17 mouse cellular contexts compared by ENCODE assay signal in the genomic region with DNA sequence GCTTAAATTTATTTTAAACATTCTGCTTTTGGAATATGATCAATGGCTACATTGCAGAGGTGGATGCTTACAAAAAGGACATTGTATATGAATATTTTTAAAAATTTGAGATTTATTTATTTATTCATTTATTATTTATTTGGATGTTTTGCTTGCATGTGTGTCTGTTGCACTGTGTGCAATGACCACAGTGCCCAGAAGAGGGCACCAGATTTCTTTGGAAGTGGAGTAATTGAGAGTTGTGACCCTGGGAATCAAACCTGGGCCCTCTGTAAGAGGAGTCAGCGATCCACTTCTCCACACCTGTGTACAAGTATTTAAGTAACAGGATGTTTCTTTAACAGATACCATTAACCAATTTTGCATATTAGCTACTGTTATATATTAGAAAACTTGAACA. TPM values are rescaled to one million over a fixed set of nuclear protein-coding genes. Genes with fewer than 3 reads are reported as not detected.
DNase-seq lines count a peak whose midpoint lies in the region; ATAC-seq and TF ChIP-seq lines count a peak whose summit lies in the region.
"Had no signal": no experiment of that assay in that cellular context is flagged by ENCODE, and none has a peak within 500 bp of the region (broad histone marks: within the 10 kb centered on the region; RNA-seq: fewer than 3 reads in every experiment).

No protein-coding gene starts in this region.

- H3K27me3 ChIP-seq in kidney, embryonic 14.5 days (ENCODE audit: control insufficient read depth, insufficient read depth, low read length): no peaks in the 10 kb centered on the region
- H3K27me3 ChIP-seq in E14TG2a.4 (ENCODE audit: insufficient read depth, low read length): no peaks in the 10 kb centered on the region
- no peaks in the 10 kb centered on the region for H3K27me3 ChIP-seq in liver, embryonic 12.5 days (replicated peaks)
- H3K27me3 ChIP-seq: heart, embryonic 13.5 days; kidney, embryonic 15.5 days; neural tube, embryonic 13.5 days had no signal

- no peak overlapping the region for H3K9ac ChIP-seq in kidney, embryonic 14.5 days (ENCODE audit: low read depth, low read length)
- H3K9ac ChIP-seq in liver, embryonic 12.5 days: no peak overlapping the region
- H3K9ac ChIP-seq: heart, embryonic 13.5 days; kidney, embryonic 15.5 days; liver, embryonic 14.5 days; neural tube, embryonic 13.5 days had no signal

- 94% methylated on average over 1 of the region's 1 CpGs for WGBS in kidney, embryonic 14.5 days
- WGBS in liver, embryonic 12.5 days (ENCODE audit: insufficient replicate concordance): 61% methylated on average over 1 of the region's 1 CpGs

- H3K27ac ChIP-seq in kidney, embryonic 14.5 days (ENCODE audit: low read depth, low read length): no peak overlapping the region
- H3K27ac ChIP-seq in liver, embryonic 12.5 days: no peak overlapping the region
- H3K27ac ChIP-seq: heart, embryonic 13.5 days; kidney, embryonic 15.5 days; liver, embryonic 14.5 days; neural tube, embryonic 13.5 days had no signal

- TF ChIP-seq POLR2A in brain, embryonic 14.5 days (IDR thresholded peaks at IDR 0.05; ENCODE audit: borderline replicate concordance, extremely low read depth, insufficient read depth, insufficient read length, poor library complexity, severe bottlenecking): no peak

- peak; percentile 67 for TF ChIP-seq CTCF in E14TG2a.4 (conservative IDR thresholded peaks at IDR 0.05; ENCODE audit: low read length)
- TF ChIP-seq CTCF in brain, embryonic 14.5 days (IDR thresholded peaks at IDR 0.05; ENCODE audit: borderline replicate concordance, extremely low read depth, insufficient read depth, insufficient read length): peak; percentile 34; the same call in 1 of the 2 replicates

- no peaks in the 10 kb centered on the region for H3K9me3 ChIP-seq in kidney, embryonic 14.5 days (ENCODE audit: control insufficient read depth, low read length)
- no peaks in the 10 kb centered on the region for H3K9me3 ChIP-seq in E14TG2a.4 (ENCODE audit: low read length)
- H3K9me3 ChIP-seq in liver, embryonic 12.5 days (replicated peaks): no peaks in the 10 kb centered on the region
- H3K9me3 ChIP-seq: kidney, embryonic 15.5 days; neural tube, embryonic 13.5 days had no signal

- no peaks in the 10 kb centered on the region for H3K36me3 ChIP-seq in kidney, embryonic 14.5 days (ENCODE audit: control insufficient read depth, insufficient read depth, low read length)
- no peaks in the 10 kb centered on the region for H3K36me3 ChIP-seq in E14TG2a.4 (ENCODE audit: insufficient read depth, low read length)
- no peaks in the 10 kb centered on the region for H3K36me3 ChIP-seq in liver, embryonic 12.5 days
- H3K36me3 ChIP-seq: heart, embryonic 13.5 days; kidney, embryonic 15.5 days; neural tube, embryonic 13.5 days had no signal

- no peak for ATAC-seq in kidney, embryonic 14.5 days (ENCODE audit: low FRiP score, low TSS enrichment)
- no peak for ATAC-seq in activated CD4-positive, CD25-positive, alpha-beta regulatory T cell, adult 4 months
- ATAC-seq in liver, embryonic 12.5 days: no peak

- H3K4me1 ChIP-seq in kidney, embryonic 14.5 days (ENCODE audit: control insufficient read depth, insufficient read depth, low read length): no peaks in the 10 kb centered on the region
- no peaks in the 10 kb centered on the region for H3K4me1 ChIP-seq in E14TG2a.4 (replicated peaks; ENCODE audit: low read depth, low read length)
- no peaks in the 10 kb centered on the region for H3K4me1 ChIP-seq in liver, embryonic 12.5 days
- H3K4me1 ChIP-seq: heart, embryonic 13.5 days; kidney, embryonic 15.5 days; neural tube, embryonic 13.5 days had no signal

- peak; percentile 9 for DNase-seq in kidney, postnatal 10 days
- DNase-seq in 416B (ENCODE audit: low read depth): peak; percentile 1
- DNase-seq in brain, embryonic 14.5 days (ENCODE audit: low read depth): no peak
- DNase-seq: adrenal gland, postnatal 10 days; cerebellum, adult 2 months; heart, postnatal 4 days; lung, postnatal 10 days; right cerebral cortex, postnatal 14 days; thymus, postnatal 14 days had no signal

- H3K4me2 ChIP-seq in kidney, embryonic 14.5 days (replicated peaks; ENCODE audit: low read depth, low read length): no peak overlapping the region
- no peak overlapping the region for H3K4me2 ChIP-seq in liver, embryonic 12.5 days
- H3K4me2 ChIP-seq: heart, embryonic 13.5 days; kidney, embryonic 15.5 days; neural tube, embryonic 13.5 days had no signal

- H3K4me3 ChIP-seq in kidney, embryonic 14.5 days (ENCODE audit: low read length): no peak overlapping the region
- H3K4me3 ChIP-seq in E14TG2a.4 (replicated peaks; ENCODE audit: low read length): no peak overlapping the region
- no peak overlapping the region for H3K4me3 ChIP-seq in liver, embryonic 12.5 days
- H3K4me3 ChIP-seq: heart, embryonic 13.5 days; kidney, embryonic 15.5 days; neural tube, embryonic 13.5 days had no signal

RNA-seq across cellular contexts. Expression of a gene that starts 14.7 kb away (rescaled TPM):
- 12.2 and 12.4 TPM in 2 replicates for polyA plus RNA-seq in kidney, embryonic 14.5 days (2014; fragmentation: Nextera tagmentation; extraction: Ambion mirVana)
- 40.2 and 61.0 TPM in 2 replicates for polyA plus RNA-seq in brain, embryonic 14.5 days (2012; rRNA removed)
- polyA plus RNA-seq in activated CD4-positive, CD25-positive, alpha-beta regulatory T cell, adult 4 months (2017; shearing (Covaris generic)): under 1 TPM in 1 of 2 experiments, not detected in 1; 0.69 TPM
- 0.17 and 0.29 TPM in 2 replicates for polyA plus RNA-seq in liver, embryonic 12.5 days (2016; fragmentation: Nextera tagmentation; extraction: Ambion mirVana)
